Mouse (Mus musculus): Measurements from ENCODE around the gene Clba1. TPM values are rescaled to one million over a fixed set of nuclear protein-coding genes. Genes with fewer than 3 reads are reported as not detected.
A peak's percentile ranks its signal among the peaks of the same experiment; 100 is the strongest.

Gene Clba1
- 4.3 and 7.0 TPM in 2 replicates for polyA plus RNA-seq (2014; fragmentation: Nextera tagmentation; extraction: Ambion mirVana)

- Histone ChIP-seq H3K36me3 (ENCODE audit: control insufficient read depth, insufficient read depth, low read length) (no peaks in the 10 kb centered on the region), H3K9ac (ENCODE audit: low read length) (peak within 1 kb of the TSS; percentile 54), H3K27me3 (replicated peaks; ENCODE audit: control insufficient read depth, insufficient read depth, low read length) (no peaks in the 10 kb centered on the region), H3K4me2 (ENCODE audit: low read length) (peak within 1 kb of the TSS; percentile 98), H3K9me3 (ENCODE audit: control insufficient read depth, low read length) (no peaks in the 10 kb centered on the region), H3K4me3 (ENCODE audit: low read depth, low read length) (peak within 1 kb of the TSS; percentile 61), H3K27ac (ENCODE audit: low read depth) (no peak within 1 kb of the TSS), H3K4me1 (replicated peaks; ENCODE audit: control insufficient read depth, insufficient read depth, low read length) (peaks cover 2% of the 10 kb centered on the region; the same call in 1 of the 2 replicates)
- peak; percentile 90 for ATAC-seq (replicated peaks; ENCODE audit: low FRiP score, low TSS enrichment, low read depth)
- WGBS = under 1% methylated on average over 63 of the region's 64 CpGs
- peak; percentile 89 for DNase-seq (ENCODE audit: low spot score)
These were observed at the start of gene Clba1 for GRCm38 (mm10) chr12:112808587-112809364. Gene Clba1 (plus strand): TSS chr12:112808937.

- Histone ChIP-seq H3K36me3 (ENCODE audit: control insufficient read depth, insufficient read depth, low read length) (no peaks in the 10 kb centered on the region), H3K27me3 (replicated peaks; ENCODE audit: control insufficient read depth, insufficient read depth, low read length) (no peaks in the 10 kb centered on the region), H3K4me2 (ENCODE audit: low read length) (no peak overlapping the region), H3K27ac (ENCODE audit: low read depth) (no peak overlapping the region), H3K9me3 (ENCODE audit: control insufficient read depth, low read length) (no peaks in the 10 kb centered on the region), H3K4me3 (ENCODE audit: low read depth, low read length) (no peak overlapping the region), H3K4me1 (replicated peaks; ENCODE audit: control insufficient read depth, insufficient read depth, low read length) (no peaks in the 10 kb centered on the region), H3K9ac (ENCODE audit: low read length) (no peak overlapping the region)
- no peak for ATAC-seq (replicated peaks; ENCODE audit: low FRiP score, low TSS enrichment, low read depth)
- 90% methylated on average over 3 of the region's 3 CpGs for WGBS
- no peak for DNase-seq (ENCODE audit: low spot score)
These were observed 49.3 kb upstream of the Clba1 start for GRCm38 (mm10) chr12:112759471-112759870.

GRCm38 (mm10) chr12:112760154-112760926, 48.4 kb upstream of the Clba1 start, which contains the start of gene Pld4:
Gene Pld4 (plus strand): TSS chr12:112760655.
- WGBS = 40% methylated on average over 4 of the region's 4 CpGs
- H3K4me3 ChIP-seq (ENCODE audit: low read depth, low read length) = no peak within 1 kb of the TSS
- H3K27me3 ChIP-seq (replicated peaks; ENCODE audit: control insufficient read depth, insufficient read depth, low read length) = no peaks in the 10 kb centered on the region

GRCm38 (mm10) chr12:112761411-112761810, 47.3 kb upstream of the Clba1 start:
- Histone ChIP-seq H3K27ac (ENCODE audit: low read depth) (no peak overlapping the region), H3K9me3 (ENCODE audit: control insufficient read depth, low read length) (no peaks in the 10 kb centered on the region), H3K4me2 (ENCODE audit: low read length) (no peak overlapping the region), H3K4me3 (ENCODE audit: low read depth, low read length) (no peak overlapping the region), H3K9ac (ENCODE audit: low read length) (no peak overlapping the region), H3K4me1 (replicated peaks; ENCODE audit: control insufficient read depth, insufficient read depth, low read length) (no peaks in the 10 kb centered on the region), H3K36me3 (ENCODE audit: control insufficient read depth, insufficient read depth, low read length) (no peaks in the 10 kb centered on the region), H3K27me3 (replicated peaks; ENCODE audit: control insufficient read depth, insufficient read depth, low read length) (no peaks in the 10 kb centered on the region)
- DNase-seq (ENCODE audit: low spot score) (no peak), ATAC-seq (replicated peaks; ENCODE audit: low FRiP score, low TSS enrichment, low read depth) (no peak)
- 85% methylated on average over 4 of the region's 4 CpGs for WGBS

More at GRCm38 (mm10) chr12:112760154-112760926, 48.4 kb upstream of the Clba1 start, which contains the start of gene Pld4:
- Histone ChIP-seq H3K27ac (ENCODE audit: low read depth) (no peak within 1 kb of the TSS), H3K9ac (ENCODE audit: low read length) (no peak within 1 kb of the TSS), H3K9me3 (ENCODE audit: control insufficient read depth, low read length) (no peaks in the 10 kb centered on the region), H3K36me3 (ENCODE audit: control insufficient read depth, insufficient read depth, low read length) (no peaks in the 10 kb centered on the region), H3K4me2 (ENCODE audit: low read length) (no peak within 1 kb of the TSS), H3K4me1 (replicated peaks; ENCODE audit: control insufficient read depth, insufficient read depth, low read length) (no peaks in the 10 kb centered on the region)
- ATAC-seq (replicated peaks; ENCODE audit: low FRiP score, low TSS enrichment, low read depth) = 0 out of 2 replicates have a peak, but pooled peaks have one; percentile 47
- no peak for DNase-seq (ENCODE audit: low spot score)

- H3K4me2 ChIP-seq (ENCODE audit: low read length) = no peak overlapping the region
- no peaks in the 10 kb centered on the region for H3K9me3 ChIP-seq (ENCODE audit: control insufficient read depth, low read length)
- H3K4me1 ChIP-seq (replicated peaks; ENCODE audit: control insufficient read depth, insufficient read depth, low read length) = no peaks in the 10 kb centered on the region
- no peak overlapping the region for H3K4me3 ChIP-seq (ENCODE audit: low read depth, low read length)
- 86% methylated on average over 3 of the region's 3 CpGs for WGBS
- no peaks in the 10 kb centered on the region for H3K27me3 ChIP-seq (replicated peaks; ENCODE audit: control insufficient read depth, insufficient read depth, low read length)
- DNase-seq (ENCODE audit: low spot score) = no peak
- H3K36me3 ChIP-seq (ENCODE audit: control insufficient read depth, insufficient read depth, low read length) = no peaks in the 10 kb centered on the region
- no peak overlapping the region for H3K9ac ChIP-seq (ENCODE audit: low read length)
- no peak for ATAC-seq (replicated peaks; ENCODE audit: low FRiP score, low TSS enrichment, low read depth)
- H3K27ac ChIP-seq (ENCODE audit: low read depth) = no peak overlapping the region
These were observed 46.7 kb upstream of the Clba1 start for GRCm38 (mm10) chr12:112762018-112762417.

GRCm38 (mm10) chr12:112763176-112763575, 45.6 kb upstream of the Clba1 start:
- WGBS = 77% methylated on average over 4 of the region's 4 CpGs

GRCm38 (mm10) chr12:112764141-112764540, 44.6 kb upstream of the Clba1 start:
- H3K27ac ChIP-seq (ENCODE audit: low read depth) = no peak overlapping the region
- no peaks in the 10 kb centered on the region for H3K9me3 ChIP-seq (ENCODE audit: control insufficient read depth, low read length)
- no peak overlapping the region for H3K4me3 ChIP-seq (ENCODE audit: low read depth, low read length)
- DNase-seq (ENCODE audit: low spot score) (no peak), ATAC-seq (replicated peaks; ENCODE audit: low FRiP score, low TSS enrichment, low read depth) (no peak)
- H3K27me3 ChIP-seq (replicated peaks; ENCODE audit: control insufficient read depth, insufficient read depth, low read length) = no peaks in the 10 kb centered on the region
- no peaks in the 10 kb centered on the region for H3K4me1 ChIP-seq (replicated peaks; ENCODE audit: control insufficient read depth, insufficient read depth, low read length)
- WGBS = 87% methylated on average over 5 of the region's 5 CpGs
- H3K4me2 ChIP-seq (ENCODE audit: low read length) = no peak overlapping the region
- H3K36me3 ChIP-seq (ENCODE audit: control insufficient read depth, insufficient read depth, low read length) = no peaks in the 10 kb centered on the region
- H3K9ac ChIP-seq (ENCODE audit: low read length) = no peak overlapping the region

More at GRCm38 (mm10) chr12:112763176-112763575, 45.6 kb upstream of the Clba1 start:
- no peaks in the 10 kb centered on the region for H3K36me3 ChIP-seq (ENCODE audit: control insufficient read depth, insufficient read depth, low read length)
- H3K4me2 ChIP-seq (ENCODE audit: low read length) = no peak overlapping the region
- H3K9me3 ChIP-seq (ENCODE audit: control insufficient read depth, low read length) = no peaks in the 10 kb centered on the region
- no peak overlapping the region for H3K9ac ChIP-seq (ENCODE audit: low read length)
- no peaks in the 10 kb centered on the region for H3K27me3 ChIP-seq (replicated peaks; ENCODE audit: control insufficient read depth, insufficient read depth, low read length)
- DNase-seq (ENCODE audit: low spot score) (no peak), ATAC-seq (replicated peaks; ENCODE audit: low FRiP score, low TSS enrichment, low read depth) (no peak)
- H3K27ac ChIP-seq (ENCODE audit: low read depth) = no peak overlapping the region
- H3K4me1 ChIP-seq (replicated peaks; ENCODE audit: control insufficient read depth, insufficient read depth, low read length) = no peaks in the 10 kb centered on the region
- H3K4me3 ChIP-seq (ENCODE audit: low read depth, low read length) = no peak overlapping the region

- Histone ChIP-seq H3K27ac (ENCODE audit: low read depth) (no peak overlapping the region), H3K9ac (ENCODE audit: low read length) (no peak overlapping the region), H3K4me2 (ENCODE audit: low read length) (no peak overlapping the region), H3K9me3 (ENCODE audit: control insufficient read depth, low read length) (no peaks in the 10 kb centered on the region), H3K36me3 (ENCODE audit: control insufficient read depth, insufficient read depth, low read length) (no peaks in the 10 kb centered on the region), H3K4me3 (ENCODE audit: low read depth, low read length) (no peak overlapping the region), H3K27me3 (replicated peaks; ENCODE audit: control insufficient read depth, insufficient read depth, low read length) (no peaks in the 10 kb centered on the region), H3K4me1 (replicated peaks; ENCODE audit: control insufficient read depth, insufficient read depth, low read length) (no peaks in the 10 kb centered on the region)
- DNase-seq (ENCODE audit: low spot score) (no peak), ATAC-seq (replicated peaks; ENCODE audit: low FRiP score, low TSS enrichment, low read depth) (no peak)
- WGBS = 90% methylated on average over 7 of the region's 7 CpGs
These were observed 43.7 kb upstream of the Clba1 start for GRCm38 (mm10) chr12:112764991-112765390.

Measured in intestine, embryonic 14.5 days (tissue).